Mouse (Mus musculus): ENCODE data around the gene Ino80b.

- TF ChIP-seq CTCF (IDR thresholded peaks at IDR 0.05; ENCODE audit: extremely low read depth, insufficient read depth, low read length): no peak
- no peak for TF ChIP-seq POLR2A (IDR thresholded peaks at IDR 0.05; ENCODE audit: extremely low read depth, insufficient read depth, low read length)
Observed at GRCm38 (mm10) chr6:83136291-83136880, 11.2 kb upstream of the Ino80b start.

Data from cortical plate, adult 2 months (tissue).